Mouse (Mus musculus): ENCODE data around the gene Tmem245. TPM values are rescaled to one million over a fixed set of nuclear protein-coding genes. Genes with fewer than 3 reads are reported as not detected.
"Not testable (repeated sequence)": the region's sequence is repeated elsewhere in the genome, so short reads cannot be mapped to it uniquely, and the experiment has no call there.

The Tmem245 gene
- polyA plus RNA-seq, 1 experiment from 2014 or later, result 6.3 TPM

DNA sequence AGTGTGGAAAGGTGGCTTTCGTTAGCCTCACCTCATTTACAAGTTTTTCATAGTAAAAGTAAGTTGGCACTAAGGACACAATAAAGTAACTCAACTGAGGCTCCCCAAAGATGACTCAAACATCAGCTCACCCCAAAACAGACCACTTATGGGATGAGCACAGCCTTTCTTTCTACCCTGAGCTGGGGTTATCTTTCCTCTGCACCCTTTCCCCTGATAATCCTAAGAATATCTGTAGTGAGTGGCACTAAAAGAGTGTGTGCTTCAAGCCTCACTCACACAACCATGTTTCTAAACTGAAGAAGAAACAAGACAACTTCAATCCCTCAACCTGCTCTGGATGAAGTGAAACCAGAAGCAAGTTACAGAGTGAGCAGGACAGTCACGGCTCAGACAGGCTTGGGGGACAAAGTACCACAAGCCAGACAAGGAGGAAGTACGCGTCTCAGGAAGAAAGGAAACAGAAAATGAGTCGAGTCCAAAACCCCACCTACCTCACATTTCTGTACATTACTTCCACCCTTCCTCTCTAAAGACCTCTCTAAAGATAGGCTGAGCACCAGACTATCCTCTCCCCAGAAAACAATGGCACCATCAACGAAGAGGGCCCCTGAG lies 54.6 kb downstream of the Tmem245 start:
- peak; percentile 83 for ATAC-seq
- 75% methylated on average over 6 of the region's 6 CpGs for WGBS
- Histone ChIP-seq H3K9ac (ENCODE audit: low read depth, low read length) (no peak overlapping the region), H3K4me2 (ENCODE audit: low read depth, low read length) (peak overlapping the region; percentile 27; the same call in 1 of the 2 replicates), H3K27ac (ENCODE audit: low read length) (peak overlapping the region; percentile 69), H3K4me1 (ENCODE audit: control insufficient read depth, insufficient read depth, low read length) (no peaks in the 10 kb centered on the region), H3K4me3 (ENCODE audit: low read length) (no peak overlapping the region), H3K27me3 (replicated peaks; ENCODE audit: control insufficient read depth, insufficient read depth, low read length) (no peaks in the 10 kb centered on the region), H3K36me3 (ENCODE audit: control insufficient read depth, insufficient read depth, low read length) (0 out of 2 replicates have a peak, but pooled peaks cover 4% of the 10 kb centered on the region), H3K9me3 (ENCODE audit: control insufficient read depth, low read length) (no peaks in the 10 kb centered on the region)

DNA sequence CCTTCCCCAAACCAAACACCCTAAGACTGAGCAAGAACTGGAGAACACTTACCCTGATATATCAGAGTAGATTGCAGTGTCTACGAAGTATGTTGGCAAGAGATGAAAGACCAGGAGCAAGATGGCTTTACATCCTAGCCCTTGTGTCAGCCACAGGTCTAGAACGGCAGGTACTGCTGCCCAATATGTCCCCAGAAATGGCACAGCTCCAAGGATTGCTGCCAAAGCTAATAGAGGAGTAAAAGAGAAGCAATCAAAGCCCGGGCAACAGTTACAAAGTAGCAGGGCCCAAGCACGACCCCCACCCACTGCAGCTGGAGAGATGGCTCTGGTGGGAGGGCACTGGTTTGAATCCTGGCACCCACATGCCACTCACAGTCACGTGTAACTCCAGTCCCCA lies 58.8 kb downstream of the Tmem245 start:
- Histone ChIP-seq H3K9ac (ENCODE audit: low read depth, low read length) (no peak overlapping the region), H3K9me3 (ENCODE audit: control insufficient read depth, low read length) (no peaks in the 10 kb centered on the region)

DNA sequence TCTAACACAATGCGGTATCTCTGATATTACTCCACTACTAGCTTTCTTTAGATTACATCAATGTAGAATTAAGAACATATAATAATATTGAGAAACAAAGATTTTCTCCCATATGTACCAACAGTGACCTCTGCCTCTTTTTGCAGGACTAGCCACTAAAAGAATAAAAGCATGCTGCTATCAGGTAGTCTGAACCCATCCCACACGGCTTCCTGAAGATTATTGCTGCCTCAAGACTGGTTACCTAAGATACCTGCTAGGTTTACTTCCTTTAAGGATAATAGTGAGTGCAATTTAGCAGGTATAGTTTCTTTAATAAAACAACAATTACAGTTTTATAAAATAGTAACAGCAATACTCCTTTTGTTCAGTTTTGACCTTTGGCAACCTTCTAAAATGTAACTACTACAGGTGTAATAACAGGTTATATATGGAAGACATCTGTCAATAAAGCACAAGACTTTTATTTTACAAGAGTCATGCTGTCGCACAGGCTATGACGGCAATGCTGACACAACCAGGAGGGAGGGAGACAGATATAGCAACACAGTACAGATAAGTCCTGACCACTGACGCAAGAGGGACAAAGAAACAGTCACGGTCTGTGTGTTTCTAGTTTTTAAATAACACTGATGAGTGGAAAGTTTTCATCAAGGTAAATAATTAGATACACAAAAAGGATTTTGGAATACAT lies 60.8 kb downstream of the Tmem245 start:
- Histone ChIP-seq H3K27me3 (replicated peaks; ENCODE audit: control insufficient read depth, insufficient read depth, low read length) (no peaks in the 10 kb centered on the region), H3K4me1 (ENCODE audit: control insufficient read depth, insufficient read depth, low read length) (no peaks in the 10 kb centered on the region), H3K36me3 (ENCODE audit: control insufficient read depth, insufficient read depth, low read length) (peaks cover 9% of the 10 kb centered on the region; the same call in 1 of the 2 replicates), H3K9ac (ENCODE audit: low read depth, low read length) (no peak overlapping the region), H3K4me3 (ENCODE audit: low read length) (no peak overlapping the region), H3K27ac (ENCODE audit: low read length) (no peak overlapping the region), H3K4me2 (ENCODE audit: low read depth, low read length) (no peak overlapping the region), H3K9me3 (ENCODE audit: control insufficient read depth, low read length) (no peaks in the 10 kb centered on the region)
- peak; percentile 89 for ATAC-seq
- WGBS, result 75% methylated on average over 6 of the region's 6 CpGs

More for the DNA sequence above, 58.8 kb downstream of the Tmem245 start:
- no peaks in the 10 kb centered on the region for H3K27me3 ChIP-seq (replicated peaks; ENCODE audit: control insufficient read depth, insufficient read depth, low read length)
- peaks cover 4% of the 10 kb centered on the region; the same call in 1 of the 2 replicates for H3K36me3 ChIP-seq (ENCODE audit: control insufficient read depth, insufficient read depth, low read length)
- H3K27ac ChIP-seq (ENCODE audit: low read length), result no peak overlapping the region
- H3K4me1 ChIP-seq (ENCODE audit: control insufficient read depth, insufficient read depth, low read length), result no peaks in the 10 kb centered on the region
- no peak overlapping the region for H3K4me3 ChIP-seq (ENCODE audit: low read length)
- 80% methylated on average over 5 of the region's 5 CpGs for WGBS
- no peak overlapping the region for H3K4me2 ChIP-seq (ENCODE audit: low read depth, low read length)
- no peak for ATAC-seq

DNA sequence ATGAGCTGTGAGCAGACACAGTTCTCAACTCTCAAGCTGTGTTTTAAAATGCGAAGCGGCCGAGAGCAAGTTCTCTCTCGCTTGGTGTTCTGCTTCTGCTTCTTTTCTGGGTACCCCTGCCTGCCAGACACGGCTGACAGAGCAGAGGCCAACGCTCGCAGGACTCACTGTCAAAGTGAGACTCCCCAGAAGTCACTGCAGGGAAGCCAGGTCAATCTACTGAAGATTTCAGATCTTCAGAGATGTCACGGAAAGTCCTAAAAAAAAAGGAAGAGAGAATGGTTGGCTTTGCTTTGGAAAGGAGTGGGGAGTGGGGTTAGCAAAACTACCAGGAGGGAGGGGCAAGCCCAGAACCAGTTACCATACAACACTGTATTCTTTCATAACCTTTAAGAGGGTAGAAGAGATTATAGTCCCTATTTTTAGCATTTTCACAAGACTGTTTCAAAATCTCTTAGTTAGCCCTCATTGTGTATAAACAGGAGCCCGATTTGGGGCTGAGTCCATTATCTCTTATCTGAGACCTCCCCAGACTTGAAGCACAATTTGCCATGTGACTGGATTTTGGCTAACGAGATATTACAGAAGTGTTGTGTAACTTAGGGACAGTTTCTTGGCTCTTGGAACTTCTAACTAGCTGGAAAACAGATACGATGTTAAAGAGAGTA lies 67.1 kb downstream of the Tmem245 start:
- H3K27me3 ChIP-seq (replicated peaks; ENCODE audit: control insufficient read depth, insufficient read depth, low read length), result no peaks in the 10 kb centered on the region
- WGBS, result 75% methylated on average over 11 of the region's 11 CpGs
- no peak overlapping the region for H3K27ac ChIP-seq (ENCODE audit: low read length)

DNA sequence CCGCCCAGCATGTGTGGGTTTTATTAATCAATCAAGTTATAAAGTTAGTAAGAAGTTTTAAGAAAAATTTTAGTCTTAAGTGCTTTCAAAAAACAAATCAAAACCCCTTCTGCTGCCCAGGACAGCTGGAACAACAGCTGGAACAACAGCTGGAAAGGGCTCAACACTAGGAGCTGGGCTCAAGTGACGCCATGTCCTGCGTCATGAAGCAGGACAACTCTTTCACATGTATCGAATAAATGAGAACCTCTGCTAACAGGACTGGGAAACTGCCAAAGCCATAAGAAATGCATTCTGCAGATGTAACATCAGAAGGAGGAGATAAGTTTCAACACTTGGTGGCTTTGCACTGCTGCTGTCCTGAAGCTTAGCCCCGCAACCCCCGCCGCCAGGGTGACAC lies 68.3 kb downstream of the Tmem245 start:
- ATAC-seq, result no peak
- Histone ChIP-seq H3K36me3 (ENCODE audit: control insufficient read depth, insufficient read depth, low read length) (0 out of 2 replicates have a peak, but pooled peaks cover 5% of the 10 kb centered on the region), H3K4me2 (ENCODE audit: low read depth, low read length) (no peak overlapping the region), H3K27me3 (replicated peaks; ENCODE audit: control insufficient read depth, insufficient read depth, low read length) (no peaks in the 10 kb centered on the region), H3K27ac (ENCODE audit: low read length) (no peak overlapping the region), H3K9ac (ENCODE audit: low read depth, low read length) (no peak overlapping the region), H3K4me1 (ENCODE audit: control insufficient read depth, insufficient read depth, low read length) (no peaks in the 10 kb centered on the region), H3K4me3 (ENCODE audit: low read length) (no peak overlapping the region), H3K9me3 (ENCODE audit: control insufficient read depth, low read length) (no peaks in the 10 kb centered on the region)
- 90% methylated on average over 7 of the region's 7 CpGs for WGBS

More for the DNA sequence above, 67.1 kb downstream of the Tmem245 start:
- Histone ChIP-seq H3K9me3 (ENCODE audit: control insufficient read depth, low read length) (no peaks in the 10 kb centered on the region), H3K4me2 (ENCODE audit: low read depth, low read length) (no peak overlapping the region), H3K9ac (ENCODE audit: low read depth, low read length) (no peak overlapping the region), H3K36me3 (ENCODE audit: control insufficient read depth, insufficient read depth, low read length) (0 out of 2 replicates have a peak, but pooled peaks cover 5% of the 10 kb centered on the region), H3K4me3 (ENCODE audit: low read length) (no peak overlapping the region), H3K4me1 (ENCODE audit: control insufficient read depth, insufficient read depth, low read length) (no peaks in the 10 kb centered on the region)
- no peak for ATAC-seq

DNA sequence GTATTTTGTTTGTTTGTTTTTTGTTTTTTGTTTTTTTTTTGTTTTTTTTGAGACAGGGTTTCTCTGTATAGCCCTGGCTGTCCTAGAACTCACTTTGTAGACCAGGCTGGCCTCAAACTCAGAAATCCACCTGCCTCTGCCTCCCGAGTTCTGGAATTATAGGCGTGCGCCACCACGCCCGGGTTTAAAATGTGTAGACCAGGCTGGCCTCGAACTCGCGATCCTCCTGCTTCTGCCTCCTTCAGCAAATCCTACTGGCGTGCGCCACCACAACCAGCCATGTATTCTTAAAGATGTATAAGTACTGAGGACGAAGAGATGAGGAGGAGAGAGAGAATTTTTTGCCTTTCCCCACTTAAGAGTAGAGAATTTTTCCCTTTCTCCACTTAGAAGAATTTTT lies 76.7 kb downstream of the Tmem245 start:
- ATAC-seq; H3K9me3 ChIP-seq (ENCODE audit: control insufficient read depth, low read length); H3K4me1 ChIP-seq (ENCODE audit: control insufficient read depth, insufficient read depth, low read length); H3K27ac ChIP-seq (ENCODE audit: low read length); H3K27me3 ChIP-seq (replicated peaks; ENCODE audit: control insufficient read depth, insufficient read depth, low read length); H3K36me3 ChIP-seq (ENCODE audit: control insufficient read depth, insufficient read depth, low read length); H3K4me3 ChIP-seq (ENCODE audit: low read length); H3K9ac ChIP-seq (ENCODE audit: low read depth, low read length); H3K4me2 ChIP-seq (ENCODE audit: low read depth, low read length): not testable (repeated sequence)
- WGBS, result 96% methylated on average over 11 of the region's 11 CpGs

DNA sequence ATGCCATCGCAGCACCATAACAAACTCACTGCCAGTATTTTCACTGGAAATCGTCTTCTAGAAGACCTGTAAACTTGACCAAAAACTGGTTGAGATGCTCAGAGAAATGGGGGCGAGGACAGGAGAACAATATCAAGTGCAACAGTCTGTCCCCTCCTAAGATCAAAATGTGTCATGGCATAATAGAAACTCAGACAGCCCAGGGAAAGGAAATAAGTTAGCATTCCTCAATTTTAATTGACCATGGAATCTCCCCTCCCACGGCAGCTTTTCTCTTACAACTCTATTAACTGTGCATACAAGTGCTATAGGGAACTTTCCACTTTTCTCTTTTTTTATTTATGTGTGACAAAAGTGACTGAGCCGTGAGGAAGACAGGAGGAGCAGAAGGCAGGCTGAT lies 79.5 kb downstream of the Tmem245 start:
- H3K4me2 ChIP-seq (ENCODE audit: low read depth, low read length), result no peak overlapping the region
- H3K36me3 ChIP-seq (ENCODE audit: control insufficient read depth, insufficient read depth, low read length), result peaks cover 6% of the 10 kb centered on the region
- no peak overlapping the region for H3K9ac ChIP-seq (ENCODE audit: low read depth, low read length)
- WGBS, result 85% methylated on average over 5 of the region's 5 CpGs
- H3K27me3 ChIP-seq (replicated peaks; ENCODE audit: control insufficient read depth, insufficient read depth, low read length), result no peaks in the 10 kb centered on the region
- ATAC-seq, result no peak
- peaks cover 6% of the 10 kb centered on the region for H3K4me1 ChIP-seq (ENCODE audit: control insufficient read depth, insufficient read depth, low read length)
- H3K9me3 ChIP-seq (ENCODE audit: control insufficient read depth, low read length), result no peaks in the 10 kb centered on the region
- no peak overlapping the region for H3K27ac ChIP-seq (ENCODE audit: low read length)
- H3K4me3 ChIP-seq (ENCODE audit: low read length), result no peak overlapping the region

DNA sequence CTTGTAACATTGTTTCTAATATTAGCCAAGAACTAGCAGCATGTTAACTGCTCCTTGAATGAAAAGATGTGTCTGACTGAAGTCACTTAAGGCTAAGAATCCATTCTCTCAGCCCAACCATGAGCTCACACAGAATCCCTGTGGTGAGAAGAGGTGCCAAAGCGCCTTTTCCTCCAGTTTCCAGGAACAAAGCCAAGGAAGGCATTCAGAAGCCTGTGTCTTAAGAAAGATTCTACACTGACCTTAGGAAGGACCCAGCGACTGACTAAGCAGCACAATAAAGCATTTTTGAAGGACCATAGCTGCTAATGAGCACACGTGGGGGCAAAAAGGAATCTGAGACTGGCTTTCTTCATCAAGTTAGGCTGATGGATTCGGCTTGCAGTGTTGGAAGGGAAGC lies 81.3 kb downstream of the Tmem245 start:
- WGBS, result 57% methylated on average over 4 of the region's 4 CpGs

DNA sequence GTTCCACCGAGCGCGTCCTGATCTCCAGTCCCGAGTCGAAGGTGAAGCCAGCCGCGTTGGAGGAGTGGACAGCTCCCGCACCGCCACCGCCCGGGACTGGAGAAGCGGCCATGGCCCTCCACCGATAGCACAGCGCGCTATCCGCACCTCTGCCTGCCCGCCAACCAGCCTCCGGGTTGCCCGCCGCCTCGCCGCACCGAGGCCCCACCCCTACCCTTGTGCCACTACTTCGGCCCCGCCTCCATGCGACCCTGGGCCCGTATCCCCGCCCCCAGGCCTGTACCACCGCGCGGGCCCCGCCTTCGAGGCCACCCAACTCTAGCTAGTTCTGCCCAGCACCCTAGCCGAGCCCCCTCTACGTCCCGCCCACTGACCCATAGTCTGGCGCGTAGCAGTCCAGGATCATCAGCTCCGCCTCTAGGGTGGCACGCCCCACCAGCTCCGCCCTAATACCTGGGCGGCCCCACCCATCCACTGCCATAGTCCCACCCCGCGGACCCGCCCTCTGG lies 82.2 kb downstream of the Tmem245 start, which contains the start of gene Ctnnal1:
Ctnnal1 (minus strand) TSS at position 186 of the 509 bp plus-strand sequence.
- peak within 1 kb of the TSS; percentile 83 for H3K9ac ChIP-seq (ENCODE audit: low read depth, low read length)
- H3K36me3 ChIP-seq (ENCODE audit: control insufficient read depth, insufficient read depth, low read length), result no peaks in the 10 kb centered on the region
- peak within 1 kb of the TSS; percentile 85 for H3K4me3 ChIP-seq (ENCODE audit: low read length)
- no peaks in the 10 kb centered on the region for H3K27me3 ChIP-seq (replicated peaks; ENCODE audit: control insufficient read depth, insufficient read depth, low read length)
- peak; percentile 97 for ATAC-seq
- H3K4me1 ChIP-seq (ENCODE audit: control insufficient read depth, insufficient read depth, low read length), result peaks cover 6% of the 10 kb centered on the region
- under 1% methylated on average over 41 of the region's 45 CpGs for WGBS
- peak within 1 kb of the TSS; percentile 86 for H3K4me2 ChIP-seq (ENCODE audit: low read depth, low read length)
- no peaks in the 10 kb centered on the region for H3K9me3 ChIP-seq (ENCODE audit: control insufficient read depth, low read length)
- H3K27ac ChIP-seq (ENCODE audit: low read length), result peak within 1 kb of the TSS; percentile 79

More for the DNA sequence above, 81.3 kb downstream of the Tmem245 start:
- H3K4me1 ChIP-seq (ENCODE audit: control insufficient read depth, insufficient read depth, low read length), result peaks cover 6% of the 10 kb centered on the region
- 0 out of 2 replicates have a peak, but pooled peaks cover under 1% of the 10 kb centered on the region for H3K36me3 ChIP-seq (ENCODE audit: control insufficient read depth, insufficient read depth, low read length)
- H3K4me2 ChIP-seq (ENCODE audit: low read depth, low read length), result no peak overlapping the region
- no peak for ATAC-seq
- H3K9ac ChIP-seq (ENCODE audit: low read depth, low read length), result no peak overlapping the region
- H3K4me3 ChIP-seq (ENCODE audit: low read length), result no peak overlapping the region
- no peaks in the 10 kb centered on the region for H3K27me3 ChIP-seq (replicated peaks; ENCODE audit: control insufficient read depth, insufficient read depth, low read length)
- H3K27ac ChIP-seq (ENCODE audit: low read length), result no peak overlapping the region; the same call in 1 of the 2 replicates
- H3K9me3 ChIP-seq (ENCODE audit: control insufficient read depth, low read length), result no peaks in the 10 kb centered on the region

Data from intestine, embryonic 16.5 days (tissue).